In the genomic region with DNA sequence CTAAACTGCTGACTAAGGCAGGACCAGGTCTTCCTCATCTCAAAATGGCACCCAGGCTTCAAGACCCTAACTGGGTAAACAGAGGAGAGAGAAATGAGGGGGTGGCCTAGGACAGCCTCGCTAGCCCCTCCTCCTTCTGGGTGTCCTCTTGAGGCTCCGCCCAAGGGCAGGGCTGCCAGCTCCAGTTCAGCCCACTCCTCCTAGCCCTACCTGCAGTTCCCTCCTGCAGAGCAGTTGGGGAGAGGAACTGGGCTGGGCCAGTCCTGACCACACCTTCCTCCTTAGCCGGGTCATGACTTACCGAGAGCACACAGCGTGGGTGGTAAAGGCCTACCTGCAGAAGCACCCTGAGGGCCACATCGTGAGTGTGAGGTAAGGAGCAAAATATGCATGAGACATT, we compare ENCODE assay signal across 10 mouse cellular contexts. TPM values are rescaled to one million over a fixed set of nuclear protein-coding genes. Genes with fewer than 3 reads are reported as not detected.
DNase-seq lines count a peak whose midpoint lies in the region; ATAC-seq and TF ChIP-seq lines count a peak whose summit lies in the region.
"Had no signal": no experiment of that assay in that cellular context is flagged by ENCODE, and none has a peak within 500 bp of the region (broad histone marks: within the 10 kb centered on the region; RNA-seq: fewer than 3 reads in every experiment).

No protein-coding gene starts in this region.

- H3K4me1 ChIP-seq in neural tube, embryonic 13.5 days (replicated peaks): peaks cover 62% of the 10 kb centered on the region
- H3K4me1 ChIP-seq in forebrain, embryonic 12.5 days: peaks cover 12% of the 10 kb centered on the region
- H3K4me1 ChIP-seq in liver, embryonic 15.5 days (replicated peaks): peaks cover 7% of the 10 kb centered on the region
- no peaks in the 10 kb centered on the region for H3K4me1 ChIP-seq in stomach, postnatal 0 days (replicated peaks; ENCODE audit: control insufficient read depth, insufficient read depth)

- peaks cover 51% of the 10 kb centered on the region for H3K36me3 ChIP-seq in neural tube, embryonic 13.5 days
- peaks cover 62% of the 10 kb centered on the region for H3K36me3 ChIP-seq in forebrain, embryonic 12.5 days (replicated peaks)
- H3K36me3 ChIP-seq in liver, embryonic 15.5 days (replicated peaks): peaks cover 45% of the 10 kb centered on the region
- peaks cover 15% of the 10 kb centered on the region; the same call in 1 of the 2 replicates for H3K36me3 ChIP-seq in stomach, postnatal 0 days (ENCODE audit: control insufficient read depth, insufficient read depth, low read length)

- TF ChIP-seq CTCF in stomach, postnatal 0 days (IDR thresholded peaks at IDR 0.05; ENCODE audit: low read depth): no peak

- no peak overlapping the region for H3K9ac ChIP-seq in neural tube, embryonic 13.5 days
- H3K9ac ChIP-seq in forebrain, embryonic 12.5 days: no peak overlapping the region
- H3K9ac ChIP-seq in liver, embryonic 15.5 days: no peak overlapping the region
- no peak overlapping the region for H3K9ac ChIP-seq in stomach, postnatal 0 days (ENCODE audit: low read length)

- no peaks in the 10 kb centered on the region for H3K27me3 ChIP-seq in neural tube, embryonic 13.5 days
- no peaks in the 10 kb centered on the region for H3K27me3 ChIP-seq in forebrain, embryonic 12.5 days
- H3K27me3 ChIP-seq in liver, embryonic 15.5 days: no peaks in the 10 kb centered on the region
- H3K27me3 ChIP-seq in stomach, postnatal 0 days (ENCODE audit: control insufficient read depth, insufficient read depth, low read length): no peaks in the 10 kb centered on the region

- no peak for ATAC-seq in neural tube, embryonic 13.5 days (ENCODE audit: low read depth)
- ATAC-seq in forebrain, embryonic 12.5 days (ENCODE audit: low FRiP score): no peak
- peak; percentile 20; the same call in 1 of the 2 replicates for ATAC-seq in liver, embryonic 15.5 days (ENCODE audit: insufficient read depth)
- ATAC-seq in stomach, postnatal 0 days (ENCODE audit: low FRiP score, low TSS enrichment): peak; percentile 84

- H3K4me2 ChIP-seq in neural tube, embryonic 13.5 days: no peak overlapping the region
- no peak overlapping the region for H3K4me2 ChIP-seq in forebrain, embryonic 12.5 days
- no peak overlapping the region for H3K4me2 ChIP-seq in liver, embryonic 15.5 days
- no peak overlapping the region for H3K4me2 ChIP-seq in stomach, postnatal 0 days (replicated peaks; ENCODE audit: low read depth)

- TF ChIP-seq EP300 in stomach, postnatal 0 days (optimal IDR thresholded peaks at IDR 0.05): no peak

- H3K27ac ChIP-seq in neural tube, embryonic 13.5 days (replicated peaks): peak overlapping the region; percentile 87
- H3K27ac ChIP-seq in forebrain, embryonic 12.5 days: peak overlapping the region; percentile 88; the same call in 1 of the 2 replicates
- H3K27ac ChIP-seq in liver, embryonic 15.5 days (replicated peaks): no peak overlapping the region
- H3K27ac ChIP-seq in stomach, postnatal 0 days (replicated peaks): no peak overlapping the region

- H3K4me3 ChIP-seq in neural tube, embryonic 13.5 days: no peak overlapping the region
- H3K4me3 ChIP-seq in forebrain, embryonic 12.5 days (replicated peaks): no peak overlapping the region
- H3K4me3 ChIP-seq in liver, embryonic 15.5 days (replicated peaks): no peak overlapping the region
- no peak overlapping the region for H3K4me3 ChIP-seq in stomach, postnatal 0 days (ENCODE audit: low read depth, low read length)
- H3K4me3 ChIP-seq: megakaryocyte, embryonic 14.5 days had no signal

- WGBS in neural tube, embryonic 13.5 days: 59% methylated on average over 6 of the region's 6 CpGs
- 68% methylated on average over 6 of the region's 6 CpGs for WGBS in forebrain, embryonic 12.5 days
- 48% methylated on average over 6 of the region's 6 CpGs for WGBS in liver, embryonic 15.5 days (ENCODE audit: insufficient replicate concordance)
- WGBS in stomach, postnatal 0 days: 43% methylated on average over 6 of the region's 6 CpGs

- no peaks in the 10 kb centered on the region for H3K9me3 ChIP-seq in neural tube, embryonic 13.5 days
- H3K9me3 ChIP-seq in forebrain, embryonic 12.5 days: no peaks in the 10 kb centered on the region
- H3K9me3 ChIP-seq in liver, embryonic 15.5 days (replicated peaks): no peaks in the 10 kb centered on the region
- H3K9me3 ChIP-seq in stomach, postnatal 0 days (ENCODE audit: control insufficient read depth, low read length): no peaks in the 10 kb centered on the region
- H3K9me3 ChIP-seq: megakaryocyte, embryonic 14.5 days had no signal

- no peak for DNase-seq in neural tube, embryonic 10.5 days (ENCODE audit: extremely low spot score, low spot score)
- peak; percentile 48 for DNase-seq in stomach, postnatal 0 days (ENCODE audit: low spot score)
- no peak for DNase-seq in layer of hippocampus, postnatal 14 days (ENCODE audit: low spot score in 2 of 2)
- no peak for DNase-seq in urinary bladder, postnatal 4 days (ENCODE audit: low spot score in 2 of 2)
- DNase-seq: cerebellum, adult 9-11 months; right cerebral cortex, adult 18-20 months had no signal

RNA-seq across cellular contexts. Expression of a gene that starts 18.6 kb away (rescaled TPM):
- 97.5 and 102 TPM in 2 replicates for polyA plus RNA-seq in neural tube, embryonic 13.5 days (2015; fragmentation: Nextera tagmentation; extraction: Ambion mirVana)
- polyA plus RNA-seq in forebrain, embryonic 12.5 days (2016; fragmentation: Nextera tagmentation; extraction: Ambion mirVana): 100 TPM in 2 replicates
- polyA plus RNA-seq in liver, embryonic 15.5 days (2015; fragmentation: Nextera tagmentation; extraction: Ambion mirVana): 25.4 and 29.5 TPM in 2 replicates
- 84.5 and 85.3 TPM in 2 replicates for polyA plus RNA-seq in stomach, postnatal 0 days (2015; fragmentation: Nextera tagmentation; extraction: Ambion mirVana)
- total RNA-seq in layer of hippocampus, postnatal 14 days (2021): 10 to 100 TPM; 37.1 to 39.1 TPM

RNA-seq across cellular contexts. Expression of a gene that starts 47.9 kb away (rescaled TPM):
- polyA plus RNA-seq in neural tube, embryonic 13.5 days (2015; fragmentation: Nextera tagmentation; extraction: Ambion mirVana): 11.1 and 12.7 TPM in 2 replicates
- polyA plus RNA-seq in forebrain, embryonic 12.5 days (2016; fragmentation: Nextera tagmentation; extraction: Ambion mirVana): 11.2 and 12.0 TPM in 2 replicates
- polyA plus RNA-seq in liver, embryonic 15.5 days (2015; fragmentation: Nextera tagmentation; extraction: Ambion mirVana): 8.0 and 9.4 TPM in 2 replicates
- 35.1 and 39.2 TPM in 2 replicates for polyA plus RNA-seq in stomach, postnatal 0 days (2015; fragmentation: Nextera tagmentation; extraction: Ambion mirVana)
- 100 to 1,000 TPM; 148 TPM for total RNA-seq in layer of hippocampus, postnatal 14 days (2021)

Comparison
In these comparisons a context has a peak if more than half of its experiments do, and no peak if none do; other contexts are left out.
1. ATAC-seq: peak in liver, embryonic 15.5 days (single experiment) and stomach, postnatal 0 days (single experiment); none in neural tube, embryonic 13.5 days (single experiment) and forebrain, embryonic 12.5 days (single experiment).
2. H3K27ac ChIP-seq: peak in neural tube, embryonic 13.5 days (single experiment) and forebrain, embryonic 12.5 days (single experiment); none in liver, embryonic 15.5 days (single experiment) and stomach, postnatal 0 days (single experiment).